Mouse (Mus musculus): ENCODE measurements around the gene Unc93a2. TPM values are rescaled to one million over a fixed set of nuclear protein-coding genes. Genes with fewer than 3 reads are reported as not detected.
"Not testable (repeated sequence)": the region's sequence is repeated elsewhere in the genome, so short reads cannot be mapped to it uniquely, and the experiment has no call there.

The Unc93a2 gene
- not detected in 2 replicates for polyA plus RNA-seq (2015; fragmentation: Nextera tagmentation; extraction: Ambion mirVana)

GRCm38 (mm10) chr17:7385364-7385763 is at the start of gene Unc93a2:
Unc93a2 (minus strand) TSS chr17:7385464.
- 76% methylated on average over 3 of the region's 3 CpGs for WGBS
- H3K9me3 ChIP-seq; H3K27ac ChIP-seq (replicated peaks); H3K27me3 ChIP-seq; ATAC-seq (replicated peaks); H3K9ac ChIP-seq (replicated peaks); H3K4me2 ChIP-seq (replicated peaks); H3K36me3 ChIP-seq; H3K4me3 ChIP-seq; H3K4me1 ChIP-seq: not testable (repeated sequence)

- H3K9me3 ChIP-seq; H3K27me3 ChIP-seq; H3K9ac ChIP-seq (replicated peaks); H3K4me2 ChIP-seq (replicated peaks); H3K36me3 ChIP-seq; H3K4me3 ChIP-seq; H3K27ac ChIP-seq (replicated peaks); ATAC-seq (replicated peaks); H3K4me1 ChIP-seq: not testable (repeated sequence)
- 87% methylated on average over 4 of the region's 4 CpGs for WGBS
Observed at GRCm38 (mm10) chr17:7434121-7434520, 48.9 kb upstream of the Unc93a2 start.

GRCm38 (mm10) chr17:7430210-7430631 is 45.0 kb upstream of the Unc93a2 start:
- H3K9ac ChIP-seq (replicated peaks); H3K9me3 ChIP-seq; H3K4me2 ChIP-seq (replicated peaks); H3K4me1 ChIP-seq; H3K27ac ChIP-seq (replicated peaks); H3K36me3 ChIP-seq; H3K27me3 ChIP-seq; ATAC-seq (replicated peaks); H3K4me3 ChIP-seq: not testable (repeated sequence)
- WGBS = 80% methylated on average over 4 of the region's 4 CpGs

DNA sequence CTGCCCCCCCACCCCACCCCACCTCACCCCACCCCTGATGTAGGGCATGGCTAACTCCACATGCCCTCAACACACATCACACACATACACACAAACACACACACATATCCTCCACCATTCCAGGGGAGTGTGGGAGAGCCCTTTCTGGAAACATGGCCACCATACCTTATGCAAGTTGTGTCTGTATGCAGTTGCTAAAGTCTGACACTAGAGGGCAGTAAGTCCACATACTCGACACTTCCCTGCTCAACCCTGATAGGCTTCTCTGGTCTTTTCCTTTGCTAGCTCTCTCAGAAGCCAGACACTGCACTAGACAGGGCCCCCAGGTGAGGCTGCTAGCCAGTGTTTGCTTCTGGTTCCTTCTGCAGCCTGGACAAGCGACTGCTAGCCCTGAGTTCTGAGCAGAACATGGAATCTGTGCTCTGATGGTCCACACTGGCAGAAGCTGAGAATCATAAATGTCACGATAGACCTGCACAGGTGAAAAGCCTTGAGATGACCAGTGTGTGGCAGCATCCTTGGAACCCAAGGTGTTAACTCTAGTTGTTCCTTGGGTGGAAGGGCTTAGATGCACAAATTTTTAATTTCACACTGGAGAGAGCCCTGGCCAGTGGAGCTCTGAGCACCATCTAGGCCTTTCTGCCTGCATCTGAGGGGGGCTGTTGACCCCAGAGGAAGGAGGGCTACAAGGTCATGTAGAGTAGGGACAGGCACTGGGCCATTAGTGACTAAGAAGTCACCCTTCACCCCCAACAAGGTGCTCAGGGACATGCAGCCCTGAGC is 35.1 kb upstream of the Unc93a2 start:
- H3K4me2 ChIP-seq (replicated peaks); H3K4me3 ChIP-seq; H3K27ac ChIP-seq (replicated peaks); H3K9me3 ChIP-seq; H3K27me3 ChIP-seq; H3K36me3 ChIP-seq; H3K4me1 ChIP-seq; H3K9ac ChIP-seq (replicated peaks): not testable (repeated sequence)
- peak; percentile 94 for ATAC-seq (replicated peaks)
- 6% methylated on average over 2 of the region's 3 CpGs for WGBS

GRCm38 (mm10) chr17:7414601-7415310 is 29.5 kb upstream of the Unc93a2 start:
- WGBS = 89% methylated on average over 8 of the region's 9 CpGs

GRCm38 (mm10) chr17:7413336-7413735 is 28.1 kb upstream of the Unc93a2 start:
- WGBS = 85% methylated on average over 8 of the region's 8 CpGs

More at GRCm38 (mm10) chr17:7414601-7415310, 29.5 kb upstream of the Unc93a2 start:
- not testable (repeated sequence) for H3K9ac ChIP-seq (replicated peaks); H3K36me3 ChIP-seq; H3K27ac ChIP-seq (replicated peaks); H3K27me3 ChIP-seq; H3K4me1 ChIP-seq; H3K4me2 ChIP-seq (replicated peaks); H3K9me3 ChIP-seq; ATAC-seq (replicated peaks); H3K4me3 ChIP-seq

GRCm38 (mm10) chr17:7399770-7400169 is 14.5 kb upstream of the Unc93a2 start:
- not testable (repeated sequence) for H3K9me3 ChIP-seq; H3K4me2 ChIP-seq (replicated peaks); H3K36me3 ChIP-seq; ATAC-seq (replicated peaks); H3K27me3 ChIP-seq; H3K4me3 ChIP-seq; H3K9ac ChIP-seq (replicated peaks); H3K27ac ChIP-seq (replicated peaks); H3K4me1 ChIP-seq
- 81% methylated on average over 6 of the region's 6 CpGs for WGBS

More at GRCm38 (mm10) chr17:7413336-7413735, 28.1 kb upstream of the Unc93a2 start:
- H3K9ac ChIP-seq (replicated peaks); ATAC-seq (replicated peaks); H3K4me1 ChIP-seq; H3K27me3 ChIP-seq; H3K4me2 ChIP-seq (replicated peaks); H3K4me3 ChIP-seq; H3K36me3 ChIP-seq; H3K27ac ChIP-seq (replicated peaks); H3K9me3 ChIP-seq: not testable (repeated sequence)

DNA sequence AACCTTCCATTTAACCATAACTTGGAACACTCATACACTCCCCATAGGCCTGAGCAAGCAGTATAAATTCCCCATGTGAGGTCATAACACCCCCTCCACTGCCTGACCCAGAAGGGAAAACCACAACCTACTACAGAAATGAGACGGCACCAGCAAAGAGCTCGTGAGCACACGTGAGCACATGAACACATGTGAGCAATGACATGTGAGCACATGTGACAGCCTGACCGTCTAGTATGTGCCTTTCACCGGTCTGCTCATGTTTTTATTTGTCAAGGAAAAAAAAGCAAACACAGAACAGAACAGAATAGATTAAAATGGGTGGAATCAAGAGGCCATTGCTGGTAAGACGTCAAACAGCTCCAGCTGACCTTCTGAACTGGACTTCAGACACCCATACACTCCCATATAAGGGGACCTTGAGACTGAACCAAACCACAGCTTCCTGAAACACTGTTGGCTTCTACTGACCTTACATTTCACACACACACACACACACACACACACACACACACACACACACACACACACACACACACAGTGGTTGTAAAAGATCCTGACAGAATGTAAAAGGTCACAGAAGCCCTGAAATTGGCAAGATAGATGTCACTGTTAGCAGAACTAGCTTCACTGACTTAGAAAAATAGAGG is 13.1 kb upstream of the Unc93a2 start:
- not testable (repeated sequence) for H3K9me3 ChIP-seq; H3K4me3 ChIP-seq; H3K27ac ChIP-seq (replicated peaks); H3K9ac ChIP-seq (replicated peaks); H3K4me1 ChIP-seq; H3K36me3 ChIP-seq; H3K4me2 ChIP-seq (replicated peaks); H3K27me3 ChIP-seq; ATAC-seq (replicated peaks)
- 91% methylated on average over 6 of the region's 6 CpGs for WGBS

GRCm38 (mm10) chr17:7397079-7397478 is 11.8 kb upstream of the Unc93a2 start:
- H3K27me3 ChIP-seq; H3K4me2 ChIP-seq (replicated peaks); H3K9ac ChIP-seq (replicated peaks); H3K27ac ChIP-seq (replicated peaks); H3K4me3 ChIP-seq; H3K36me3 ChIP-seq; H3K9me3 ChIP-seq; H3K4me1 ChIP-seq; ATAC-seq (replicated peaks): not testable (repeated sequence)
- WGBS = 90% methylated on average over 13 of the region's 13 CpGs

- no CpG with 5 or more reads among the region's 2 CpGs for WGBS
- not testable (repeated sequence) for H3K9ac ChIP-seq (replicated peaks); H3K27ac ChIP-seq (replicated peaks)
Observed at GRCm38 (mm10) chr17:7396288-7396687, 11.0 kb upstream of the Unc93a2 start.

DNA sequence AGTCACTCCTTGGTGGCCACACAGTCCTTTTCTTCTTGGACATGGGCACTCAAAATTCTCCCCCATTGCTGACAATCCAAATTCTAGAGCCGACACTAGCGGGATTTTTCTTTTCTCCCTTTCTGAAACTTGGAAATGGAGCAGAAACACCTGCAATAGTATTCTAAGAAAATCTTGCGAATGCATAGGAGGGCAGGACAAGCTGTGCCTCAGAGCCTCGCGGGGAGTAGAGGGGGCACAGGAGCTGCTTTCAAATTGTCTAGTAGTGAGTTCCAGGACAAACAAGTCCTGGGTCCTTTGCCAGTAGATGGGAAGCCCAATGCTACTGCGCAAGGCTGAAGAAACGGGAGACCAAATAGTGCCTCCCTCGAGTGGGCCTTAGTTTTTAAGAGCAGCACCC is 10.4 kb upstream of the Unc93a2 start:
- H3K27me3 ChIP-seq; ATAC-seq (replicated peaks); H3K4me1 ChIP-seq; H3K4me3 ChIP-seq; H3K9ac ChIP-seq (replicated peaks); H3K4me2 ChIP-seq (replicated peaks); H3K27ac ChIP-seq (replicated peaks); H3K9me3 ChIP-seq; H3K36me3 ChIP-seq: not testable (repeated sequence)
- WGBS = 92% methylated on average over 8 of the region's 8 CpGs

More at GRCm38 (mm10) chr17:7396288-7396687, 11.0 kb upstream of the Unc93a2 start:
- not testable (repeated sequence) for H3K4me3 ChIP-seq; ATAC-seq (replicated peaks); H3K4me1 ChIP-seq; H3K9me3 ChIP-seq; H3K4me2 ChIP-seq (replicated peaks); H3K36me3 ChIP-seq; H3K27me3 ChIP-seq

DNA sequence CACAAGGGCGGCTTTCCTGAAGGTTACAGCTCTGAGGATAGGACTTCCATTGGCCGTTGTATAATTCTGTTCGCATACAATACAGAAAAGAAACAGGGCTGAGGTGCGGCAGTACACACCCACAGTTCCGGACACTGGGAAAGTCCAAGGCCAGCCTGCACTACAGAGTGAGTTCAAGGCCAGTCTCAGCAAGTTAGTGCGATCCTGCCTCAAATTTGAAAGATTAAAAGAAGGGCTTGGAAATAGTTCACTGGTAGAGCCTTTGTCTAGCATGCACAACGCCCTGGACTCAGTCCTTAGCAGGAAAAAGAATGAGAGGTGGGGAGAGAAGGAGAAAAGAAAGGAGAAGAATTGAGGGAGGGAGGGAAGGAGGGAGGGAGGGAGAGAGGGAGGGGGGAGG is 9.9 kb upstream of the Unc93a2 start:
- WGBS = 90% methylated on average over 7 of the region's 7 CpGs
- ATAC-seq (replicated peaks); H3K4me2 ChIP-seq (replicated peaks): not testable (repeated sequence)

More for the DNA sequence above, 9.9 kb upstream of the Unc93a2 start:
- not testable (repeated sequence) for H3K9me3 ChIP-seq; H3K4me1 ChIP-seq; H3K27me3 ChIP-seq; H3K9ac ChIP-seq (replicated peaks); H3K4me3 ChIP-seq; H3K27ac ChIP-seq (replicated peaks); H3K36me3 ChIP-seq

Data from forebrain, embryonic 15.5 days (tissue).